Mouse (Mus musculus) MEL (cell line): ENCODE measurements around the gene Gm12184.
A peak's percentile ranks its signal among the peaks of the same experiment; 100 is the strongest.

ENCODE experiments used
- CTCF ChIP-seq, 3 experiments: IDR thresholded peaks in 2 of 3; conservative IDR thresholded peaks in 1 of 3; 2 replicates each; pipeline ENCODE4 v1.5.1; 2011 to 2012; ENCODE audit warnings: low read length in 3 of 3, low read depth in 2 of 3, mild to moderate bottlenecking in 2 of 3, improper control_type of control experiment in 1 of 3, inconsistent platforms in 1 of 3, mixed read lengths in 1 of 3, moderate library complexity in 1 of 3; ENCODE audit not compliant: control insufficient read depth in 1 of 3, insufficient read depth in 1 of 3, poor library complexity in 1 of 3, severe bottlenecking in 1 of 3
- E2F4 ChIP-seq: IDR thresholded peaks from 2 replicates; pipeline ENCODE4 v1.6.1; 2011; ENCODE audit warnings: low read depth, low read length, improper control_type of control experiment, borderline replicate concordance
- EP300 ChIP-seq, 2 experiments: IDR thresholded peaks; 2 replicates each; pipeline ENCODE4 v1.6.1; 2011; ENCODE audit warnings: improper control_type of control experiment in 2 of 2, low read length in 2 of 2, low read depth in 1 of 2, mild to moderate bottlenecking in 1 of 2
- HCFC1 ChIP-seq: IDR thresholded peaks from 2 replicates; pipeline ENCODE4 v1.6.1; 2012; ENCODE audit warnings: low read depth, mild to moderate bottlenecking, inconsistent platforms, low read length, improper control_type of control experiment, moderate library complexity
- KAT2A ChIP-seq: conservative IDR thresholded peaks from 2 replicates; pipeline ENCODE4 v1.6.1; 2012; ENCODE audit warnings: low read depth, low read length, improper control_type of control experiment, inconsistent platforms
- MAX ChIP-seq: IDR thresholded peaks from 2 replicates; pipeline ENCODE4 v1.6.1; 2011; ENCODE audit warnings: low read length, improper control_type of control experiment
- POLR2A ChIP-seq, 2 experiments: IDR thresholded peaks; 2 replicates each; pipeline ENCODE4 v1.6.1; 2011 to 2012; ENCODE audit warnings: low read length in 2 of 2, mild to moderate bottlenecking in 2 of 2, control low read depth in 1 of 2, improper control_type of control experiment in 1 of 2, low read depth in 1 of 2, moderate library complexity in 1 of 2; ENCODE audit not compliant: control insufficient read depth in 1 of 2, insufficient read depth in 1 of 2, poor library complexity in 1 of 2
- RCOR1 ChIP-seq: IDR thresholded peaks from 2 replicates; pipeline ENCODE4 v1.6.1; 2012; ENCODE audit warnings: low read depth, mild to moderate bottlenecking, inconsistent platforms, low read length, improper control_type of control experiment

- no peak for TF ChIP-seq RCOR1
- 0 out of 6 replicates have a peak, but pooled peaks of 1 of the 3 experiments have one; percentile 3 for TF ChIP-seq CTCF (IDR thresholded peaks at IDR 0.05 in 2 of 3, conservative IDR thresholded peaks at IDR 0.05 in 1 of 3; ENCODE audit: control insufficient read depth in 1 of 3, insufficient read depth in 1 of 3, low read depth in 2 of 3, low read length in 3 of 3, poor library complexity in 1 of 3, severe bottlenecking in 1 of 3)
- TF ChIP-seq EP300 (IDR thresholded peaks at IDR 0.05; ENCODE audit: low read depth in 1 of 2, low read length in 2 of 2), result no peak
- peak in 1 of 2 experiments; percentile 61; a peak in 2 of 4 replicates for TF ChIP-seq POLR2A (IDR thresholded peaks at IDR 0.05; ENCODE audit: control insufficient read depth in 1 of 2, insufficient read depth in 1 of 2, low read depth in 1 of 2, low read length in 2 of 2, poor library complexity in 1 of 2)
- no peak for TF ChIP-seq HCFC1
- TF ChIP-seq KAT2A, result no peak
- TF ChIP-seq E2F4, result 0 out of 2 replicates have a peak, but pooled peaks have one; percentile 52
- TF ChIP-seq MAX, result no peak; the same call in 1 of the 2 replicates
Measured at GRCm38 (mm10) chr11:48801831-48802772, 24.4 kb downstream of the Gm12184 start.
